Mouse (Mus musculus): Measurements from ENCODE around the gene Egfl8.

GRCm38 (mm10) chr17:34630761-34631301 is 15.1 kb upstream of the Egfl8 start:
- TF ChIP-seq EP300 (IDR thresholded peaks at IDR 0.05; ENCODE audit: low read depth) (no peak), CTCF (IDR thresholded peaks at IDR 0.05; ENCODE audit: low read depth) (no peak)

All from liver, embryonic 14.5 days (tissue).